ENCODE assay signal across 30 mouse cellular contexts in the genomic region with DNA sequence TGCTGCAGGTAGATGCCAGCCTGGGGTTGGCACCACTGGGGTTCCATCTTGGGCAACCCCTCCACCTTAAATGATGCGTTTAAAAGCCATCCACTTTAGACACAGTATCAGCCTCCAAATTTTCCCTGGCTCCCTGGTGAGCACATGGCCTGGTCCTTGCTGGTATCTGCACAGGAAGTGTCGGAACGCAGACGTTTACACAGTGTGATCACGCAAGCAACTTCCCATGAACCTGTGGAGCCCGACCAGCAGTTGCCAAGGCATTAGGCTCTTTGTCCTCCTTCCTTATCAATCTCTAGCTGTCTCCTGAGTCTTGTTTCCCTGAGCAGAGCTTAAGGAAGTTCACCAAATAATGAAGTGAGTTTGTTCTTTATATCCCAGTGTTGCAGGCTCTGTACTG. TPM values are rescaled to one million over a fixed set of nuclear protein-coding genes. Genes with fewer than 3 reads are reported as not detected.
"Had no signal": no experiment of that assay in that cellular context is flagged by ENCODE, and none has a peak within 500 bp of the region (broad histone marks: within the 10 kb centered on the region; RNA-seq: fewer than 3 reads in every experiment).

No protein-coding gene starts in this region.

- H3K27ac ChIP-seq: layer of hippocampus, adult 2 months; limb, embryonic 10.5 days; limb, embryonic 13.5 days; liver, embryonic 14.5 days had no signal

- H3K4me2 ChIP-seq: limb, embryonic 13.5 days; liver, embryonic 11.5 days; midbrain, embryonic 11.5 days had no signal

- DNase-seq: kidney, adult 18-20 months; kidney, adult 9 months; kidney, postnatal 14 days; kidney, postnatal 4 days; layer of hippocampus, postnatal 36 days; liver, postnatal 0 days; midbrain, embryonic 14.5 days; right cerebral cortex, adult 18-20 months; right cerebral cortex, postnatal 14 days; right cerebral cortex, postnatal 4 days; thymus, adult 18-20 months; thymus, postnatal 36 days had no signal

- ATAC-seq: hindbrain, embryonic 16.5 days; inflammation-experienced regulatory T-cells, adult 6 months; intestine, embryonic 16.5 days; liver, postnatal 0 days had no signal

- H3K9ac ChIP-seq: limb, embryonic 13.5 days; liver, embryonic 14.5 days; liver, postnatal 0 days had no signal

- H3K9me3 ChIP-seq: limb, embryonic 10.5 days; limb, embryonic 13.5 days had no signal

- H3K4me1 ChIP-seq: limb, embryonic 10.5 days; limb, embryonic 13.5 days had no signal

- H3K36me3 ChIP-seq: limb, embryonic 10.5 days; limb, embryonic 13.5 days had no signal

- H3K27me3 ChIP-seq: limb, embryonic 13.5 days had no signal

- H3K4me3 ChIP-seq: layer of hippocampus, adult 2 months; limb, embryonic 10.5 days; limb, embryonic 13.5 days had no signal

RNA-seq across cellular contexts. Expression of a gene that starts 26.7 kb away (rescaled TPM):
- total RNA-seq: layer of hippocampus, adult 2 months; layer of hippocampus, postnatal 36 days; left cerebral cortex, adult 8-10 months; left cerebral cortex, postnatal 25 days; megakaryocyte progenitor cell, adult 5-6 weeks; megakaryocyte-erythroid progenitor cell, adult 5-6 weeks; midbrain, postnatal 0 days had no signal
- polyA plus RNA-seq: hindbrain, embryonic 16.5 days; inflammation-experienced regulatory T-cells, adult 6 months; intestine, embryonic 16.5 days; kidney, embryonic 16.5 days; limb, embryonic 10.5 days; limb, embryonic 13.5 days; midbrain, embryonic 11.5 days; midbrain, embryonic 14.5 days; midbrain, postnatal 0 days; neural tube, embryonic 11.5 days; neural tube, embryonic 14.5 days; stomach, embryonic 14.5 days had no signal
